Mouse (Mus musculus) heart, embryonic 10.5 days (tissue): ENCODE measurements around the gene Art2b. TPM values are rescaled to one million over a fixed set of nuclear protein-coding genes. Genes with fewer than 3 reads are reported as not detected.
A peak's percentile ranks its signal among the peaks of the same experiment; 100 is the strongest.

Source experiments
- DNase-seq: peaks from one replicate; pipeline ENCODE4 v3.0.0-alpha.2; 2017; ENCODE audit warnings: low spot score
- H3K27ac ChIP-seq: fragments of 300-500 bp; sonication (generic); 2 replicates; pipeline ENCODE4 v1.5.1; 2016; ENCODE audit warnings: mild to moderate bottlenecking
- H3K27me3 ChIP-seq: fragments of 300-500 bp; sonication (generic); 2 replicates; pipeline ENCODE4 v1.6.1; 2016; ENCODE audit warnings: mild to moderate bottlenecking; ENCODE audit not compliant: poor library complexity, insufficient read depth, severe bottlenecking
- H3K36me3 ChIP-seq: fragments of 300-500 bp; sonication (generic); 2 replicates; pipeline ENCODE4 v1.6.1; 2016; ENCODE audit warnings: mild to moderate bottlenecking, moderate library complexity
- H3K4me1 ChIP-seq: fragments of 300-500 bp; sonication (generic); 2 replicates; pipeline ENCODE4 v1.6.1; 2016; ENCODE audit warnings: mild to moderate bottlenecking
- H3K4me3 ChIP-seq: fragments of 300-500 bp; sonication (generic); 2 replicates; pipeline ENCODE4 v1.5.1; 2016; ENCODE audit warnings: mild to moderate bottlenecking, moderate library complexity
- H3K9me3 ChIP-seq: fragments of 300-500 bp; sonication (generic); 2 replicates; pipeline ENCODE4 v1.6.1; 2016; ENCODE audit warnings: mild to moderate bottlenecking, moderate library complexity
- WGBS: fragments of 180-500 bp; shearing (Covaris S2); methylation state at CpG from one replicate; pipeline ENCODE4 v1.1.7; 2016; 5-methylcytosine and 5-hydroxymethylcytosine counted together
- polyA plus RNA-seq: library from polyadenylated mRNA; unstranded; fragments of >200 nt; fragmentation: Nextera tagmentation; extraction: Ambion mirVana; gene quantifications from 2 replicates; pipeline ENCODE4 v1.2.1, GENCODE M21; 2016

Gene Art2b
- polyA plus RNA-seq, 1 experiment from 2014 or later = not detected

DNA sequence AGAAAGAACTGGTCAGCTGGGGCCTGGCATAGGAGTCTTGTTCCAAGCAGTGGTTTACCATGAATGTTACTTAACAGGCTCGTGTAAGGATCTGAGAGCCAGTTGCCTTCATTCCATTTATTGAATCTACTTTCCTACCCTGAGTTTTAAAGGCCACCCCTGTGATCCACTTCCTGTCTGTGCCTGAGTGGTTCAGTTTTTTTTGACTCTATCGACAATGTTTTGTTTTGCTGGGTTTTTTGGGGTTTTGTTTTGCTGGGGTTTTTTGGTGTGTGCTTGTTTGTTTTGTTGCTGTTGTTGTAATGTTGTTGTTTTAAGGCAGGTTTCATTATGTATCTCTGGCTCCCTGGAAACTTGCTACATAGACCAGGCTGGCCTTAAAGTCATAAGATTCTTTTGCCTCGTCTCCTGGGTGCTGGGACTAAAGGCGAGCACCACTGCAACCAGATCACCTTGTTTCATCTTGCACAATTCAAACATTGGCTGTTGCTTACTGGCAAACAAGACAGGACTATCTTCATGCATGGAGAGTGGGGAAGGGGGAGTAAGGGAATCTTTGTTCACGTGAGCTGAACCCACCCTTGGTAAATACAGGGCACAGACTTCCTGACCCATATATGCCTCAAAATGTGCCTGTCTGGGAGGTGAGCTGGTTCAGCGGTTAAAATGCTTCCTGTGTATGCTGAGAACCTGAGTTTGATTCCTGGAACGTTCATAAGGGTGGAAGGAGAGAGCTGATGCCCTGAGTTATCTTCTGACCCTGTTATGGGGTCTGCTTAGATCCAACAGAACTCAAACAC lies 34.5 kb downstream of the Art2b start:
- Histone ChIP-seq H3K36me3 (no peaks in the 10 kb centered on the region), H3K4me1 (0 out of 2 replicates have a peak, but pooled peaks cover 6% of the 10 kb centered on the region), H3K9me3 (no peaks in the 10 kb centered on the region), H3K27me3 (no peaks in the 10 kb centered on the region), H3K4me3 (no peak overlapping the region), H3K27ac (no peak overlapping the region)
- 63% methylated on average over 7 of the region's 7 CpGs for WGBS
- DNase-seq = no peak

- DNase-seq = no peak
- Histone ChIP-seq H3K36me3 (no peaks in the 10 kb centered on the region), H3K27ac (no peak overlapping the region), H3K4me1 (0 out of 2 replicates have a peak, but pooled peaks cover 6% of the 10 kb centered on the region), H3K4me3 (no peak overlapping the region), H3K27me3 (no peaks in the 10 kb centered on the region), H3K9me3 (no peaks in the 10 kb centered on the region)
- WGBS = 88% methylated on average over 3 of the region's 3 CpGs
Observed at GRCm38 (mm10) chr7:101549266-101549665, 36.1 kb downstream of the Art2b start.

- no peaks in the 10 kb centered on the region for H3K36me3 ChIP-seq
- no peak overlapping the region for H3K27ac ChIP-seq
- no peaks in the 10 kb centered on the region for H3K27me3 ChIP-seq
- no peak for DNase-seq
- H3K9me3 ChIP-seq = no peaks in the 10 kb centered on the region
- 0 out of 2 replicates have a peak, but pooled peaks cover 6% of the 10 kb centered on the region for H3K4me1 ChIP-seq
- whole genome bisulfite sequencing = 84% methylated on average over 3 of the region's 3 CpGs
- H3K4me3 ChIP-seq = no peak overlapping the region
Observed at GRCm38 (mm10) chr7:101547651-101548050, 37.7 kb downstream of the Art2b start.

DNA sequence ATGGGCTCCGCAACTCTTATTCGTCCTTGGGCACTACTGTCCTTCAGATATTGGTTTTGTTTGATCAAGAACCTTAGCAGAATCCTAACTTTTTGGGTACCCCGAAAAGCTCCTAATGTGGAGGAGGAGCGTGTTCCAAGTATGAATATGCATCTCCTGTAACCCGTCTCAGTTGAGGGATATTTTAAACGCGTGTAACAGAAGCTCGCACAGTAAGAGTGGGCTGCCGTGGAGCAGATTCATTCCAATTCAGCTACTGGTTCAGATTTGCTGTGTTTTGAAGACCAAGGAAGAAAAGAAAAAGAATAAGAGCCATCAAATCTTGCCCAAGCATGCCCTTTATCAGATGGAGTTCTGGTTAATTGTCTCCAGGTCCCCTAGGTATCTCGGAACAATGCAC lies 43.7 kb downstream of the Art2b start:
- Histone ChIP-seq H3K27ac (no peak overlapping the region), H3K4me3 (no peak overlapping the region), H3K36me3 (no peaks in the 10 kb centered on the region), H3K4me1 (no peaks in the 10 kb centered on the region), H3K9me3 (no peaks in the 10 kb centered on the region), H3K27me3 (no peaks in the 10 kb centered on the region; the same call in 1 of the 2 replicates)
- WGBS = 81% methylated on average over 10 of the region's 10 CpGs
- no peak for DNase-seq

DNA sequence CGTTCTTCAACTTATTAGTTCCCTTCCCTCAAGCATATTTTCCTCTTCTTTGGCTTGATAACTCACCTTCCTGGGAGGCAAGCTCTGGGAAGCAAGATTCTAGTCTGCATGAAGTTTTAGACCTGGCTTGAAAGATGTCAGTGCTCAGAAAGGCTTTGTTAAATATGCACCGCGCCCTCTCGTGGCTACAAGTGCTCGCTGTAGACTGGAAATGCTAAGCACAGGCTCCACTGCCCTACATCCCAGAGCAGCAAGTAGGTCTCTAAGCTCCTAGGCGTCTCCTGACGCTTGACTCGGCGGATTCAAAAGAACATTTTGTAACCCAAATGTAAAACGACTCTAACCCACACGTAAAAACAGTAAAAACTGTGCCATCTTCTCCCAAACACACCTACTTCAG lies 44.3 kb downstream of the Art2b start:
- no peaks in the 10 kb centered on the region for H3K36me3 ChIP-seq
- peak; percentile 80 for DNase-seq
- WGBS = 5% methylated on average over 11 of the region's 11 CpGs
- no peaks in the 10 kb centered on the region; the same call in 1 of the 2 replicates for H3K27me3 ChIP-seq
- no peaks in the 10 kb centered on the region for H3K4me1 ChIP-seq
- H3K27ac ChIP-seq = no peak overlapping the region
- no peaks in the 10 kb centered on the region for H3K9me3 ChIP-seq
- H3K4me3 ChIP-seq = no peak overlapping the region

DNA sequence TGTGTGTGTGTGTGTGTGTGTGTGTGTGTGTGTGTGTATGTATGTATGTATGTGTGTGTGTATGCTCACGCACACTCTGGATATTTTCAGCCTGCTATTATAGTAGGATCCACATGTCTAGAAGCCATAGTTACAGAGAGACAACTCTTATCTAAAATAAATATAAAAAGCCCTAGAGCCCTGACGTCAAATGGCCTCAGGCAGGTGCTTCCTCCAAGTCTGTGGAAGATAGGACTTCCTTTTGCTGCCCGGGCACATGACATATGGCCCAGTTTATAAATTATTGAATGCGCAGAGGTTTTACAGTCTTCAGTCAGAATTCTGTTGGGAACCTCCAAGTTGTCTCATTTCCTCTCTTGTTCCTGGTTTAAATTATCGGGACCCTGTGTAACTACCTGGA lies 44.7 kb downstream of the Art2b start:
- Histone ChIP-seq H3K4me3 (no peak overlapping the region), H3K27me3 (no peaks in the 10 kb centered on the region; the same call in 1 of the 2 replicates), H3K27ac (no peak overlapping the region), H3K36me3 (no peaks in the 10 kb centered on the region), H3K4me1 (no peaks in the 10 kb centered on the region), H3K9me3 (no peaks in the 10 kb centered on the region)
- WGBS = 66% methylated on average over 5 of the region's 5 CpGs
- no peak for DNase-seq

DNA sequence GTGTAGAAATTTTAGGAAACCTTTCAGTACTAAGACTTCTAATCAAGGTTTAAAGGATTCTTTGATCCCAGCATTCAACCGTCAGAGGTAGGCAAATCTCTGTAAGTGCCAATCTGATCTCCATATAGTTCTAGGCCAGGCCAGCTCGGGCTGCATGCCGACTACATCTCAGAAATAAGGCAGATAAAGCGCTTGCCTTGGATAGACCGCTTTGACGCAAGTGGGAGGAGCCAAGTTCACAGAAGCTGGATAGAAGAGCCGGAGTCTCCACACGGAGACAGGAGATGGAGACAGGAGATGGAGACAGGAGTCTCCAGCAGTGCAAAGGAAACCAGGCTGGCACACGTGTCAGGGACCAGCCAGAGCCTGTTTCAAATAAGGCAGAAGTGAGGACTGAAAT lies 45.6 kb downstream of the Art2b start:
- H3K9me3 ChIP-seq = no peaks in the 10 kb centered on the region
- WGBS = 35% methylated on average over 9 of the region's 9 CpGs
- no peak for DNase-seq

GRCm38 (mm10) chr7:101538141-101538933 lies 47.1 kb downstream of the Art2b start:
- WGBS = 51% methylated on average over 14 of the region's 14 CpGs
- Histone ChIP-seq H3K27me3 (peaks cover 6% of the 10 kb centered on the region; the same call in 1 of the 2 replicates), H3K4me3 (no peak overlapping the region), H3K36me3 (no peaks in the 10 kb centered on the region), H3K9me3 (no peaks in the 10 kb centered on the region), H3K27ac (no peak overlapping the region), H3K4me1 (peaks cover 5% of the 10 kb centered on the region; the same call in 1 of the 2 replicates)
- DNase-seq = no peak

More for the DNA sequence above, 45.6 kb downstream of the Art2b start:
- Histone ChIP-seq H3K27me3 (no peaks in the 10 kb centered on the region; the same call in 1 of the 2 replicates), H3K4me3 (no peak overlapping the region), H3K36me3 (no peaks in the 10 kb centered on the region), H3K4me1 (no peaks in the 10 kb centered on the region), H3K27ac (no peak overlapping the region)

- no peaks in the 10 kb centered on the region for H3K9me3 ChIP-seq
- no peak for DNase-seq
- no peaks in the 10 kb centered on the region for H3K36me3 ChIP-seq
- H3K27ac ChIP-seq = no peak overlapping the region
- H3K27me3 ChIP-seq = peaks cover 8% of the 10 kb centered on the region; the same call in 1 of the 2 replicates
- peaks cover 5% of the 10 kb centered on the region; the same call in 1 of the 2 replicates for H3K4me1 ChIP-seq
- H3K4me3 ChIP-seq = no peak overlapping the region
- 41% methylated on average over 8 of the region's 8 CpGs for whole genome bisulfite sequencing
Observed at GRCm38 (mm10) chr7:101537541-101537940, 47.9 kb downstream of the Art2b start.

GRCm38 (mm10) chr7:101535517-101535916 lies 49.9 kb downstream of the Art2b start:
- no peak overlapping the region for H3K27ac ChIP-seq
- DNase-seq = no peak
- peaks cover 8% of the 10 kb centered on the region; the same call in 1 of the 2 replicates for H3K27me3 ChIP-seq
- H3K9me3 ChIP-seq = no peaks in the 10 kb centered on the region
- H3K36me3 ChIP-seq = no peaks in the 10 kb centered on the region
- H3K4me1 ChIP-seq = peaks cover 5% of the 10 kb centered on the region; the same call in 1 of the 2 replicates
- H3K4me3 ChIP-seq = no peak overlapping the region
- 82% methylated on average over 5 of the region's 5 CpGs for WGBS

GRCm38 (mm10) chr7:101535102-101535501 lies 50.3 kb downstream of the Art2b start:
- H3K4me3 ChIP-seq = no peak overlapping the region
- H3K27me3 ChIP-seq = peaks cover 8% of the 10 kb centered on the region; the same call in 1 of the 2 replicates
- H3K27ac ChIP-seq = no peak overlapping the region
- no peaks in the 10 kb centered on the region for H3K9me3 ChIP-seq
- H3K4me1 ChIP-seq = peaks cover 5% of the 10 kb centered on the region; the same call in 1 of the 2 replicates
- H3K36me3 ChIP-seq = no peaks in the 10 kb centered on the region
- 79% methylated on average over 10 of the region's 10 CpGs for WGBS
- DNase-seq = no peak

DNA sequence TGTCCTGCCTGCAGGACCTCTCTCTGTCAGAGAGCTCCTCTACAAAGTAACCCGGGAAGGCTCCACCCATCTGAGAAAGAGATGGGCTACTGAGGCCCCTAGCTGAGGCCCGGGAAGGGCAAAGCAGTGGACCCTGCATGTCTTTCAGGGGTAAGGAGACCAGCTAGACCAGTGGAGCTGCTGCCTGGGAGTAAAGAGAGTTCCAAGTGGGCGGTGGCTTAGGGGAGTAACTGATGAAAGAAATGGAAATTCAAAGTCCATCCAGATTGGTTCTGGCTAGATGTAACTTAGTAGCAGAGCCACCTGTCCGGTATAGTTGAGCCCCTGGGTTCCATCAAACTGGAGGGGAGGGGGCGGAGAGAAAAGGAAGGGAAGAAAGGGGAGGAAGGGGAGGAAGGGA lies 51.0 kb downstream of the Art2b start:
- H3K27ac ChIP-seq = no peak overlapping the region
- H3K4me3 ChIP-seq = no peak overlapping the region
- peaks cover 8% of the 10 kb centered on the region; the same call in 1 of the 2 replicates for H3K27me3 ChIP-seq
- no peaks in the 10 kb centered on the region for H3K36me3 ChIP-seq
- no peak for DNase-seq
- peaks cover 5% of the 10 kb centered on the region; the same call in 1 of the 2 replicates for H3K4me1 ChIP-seq
- 25% methylated on average over 5 of the region's 5 CpGs for WGBS
- H3K9me3 ChIP-seq = no peaks in the 10 kb centered on the region
